Mouse (Mus musculus): Measurements from ENCODE around the gene 4930595D18Rik. TPM values are rescaled to one million over a fixed set of nuclear protein-coding genes. Genes with fewer than 3 reads are reported as not detected.

4930595D18Rik gene
- polyA plus RNA-seq, 1 experiment = not detected

- TF ChIP-seq CTCF (IDR thresholded peaks at IDR 0.05; ENCODE audit: control insufficient read depth, insufficient read depth, low read length) (no peak), POLR2A (IDR thresholded peaks at IDR 0.05; ENCODE audit: borderline replicate concordance, control insufficient read depth, low read depth, low read length) (no peak)
- H3K4me3 ChIP-seq (replicated peaks; ENCODE audit: control insufficient read depth, low read depth, low read length) = no peak overlapping the region
- H3K27ac ChIP-seq (ENCODE audit: control insufficient read depth, insufficient read depth, low read depth, low read length, poor library complexity) = no peak overlapping the region
- 62% methylated on average over 3 of the region's 3 CpGs for WGBS
- H3K4me1 ChIP-seq (ENCODE audit: control insufficient read depth, insufficient read depth, low read length) = no peaks in the 10 kb centered on the region
These were observed 23.4 kb upstream of the 4930595D18Rik start for GRCm38 (mm10) chr12:111207641-111208040.

GRCm38 (mm10) chr12:111203945-111204344 lies 19.7 kb upstream of the 4930595D18Rik start:
- H3K4me3 ChIP-seq (replicated peaks; ENCODE audit: control insufficient read depth, low read depth, low read length) = no peak overlapping the region
- 83% methylated on average over 3 of the region's 3 CpGs for WGBS
- no peak for TF ChIP-seq CTCF (IDR thresholded peaks at IDR 0.05; ENCODE audit: control insufficient read depth, insufficient read depth, low read length)
- no peak for TF ChIP-seq POLR2A (IDR thresholded peaks at IDR 0.05; ENCODE audit: borderline replicate concordance, control insufficient read depth, low read depth, low read length)
- H3K27ac ChIP-seq (ENCODE audit: control insufficient read depth, insufficient read depth, low read depth, low read length, poor library complexity) = no peak overlapping the region
- H3K4me1 ChIP-seq (ENCODE audit: control insufficient read depth, insufficient read depth, low read length) = no peaks in the 10 kb centered on the region

DNA sequence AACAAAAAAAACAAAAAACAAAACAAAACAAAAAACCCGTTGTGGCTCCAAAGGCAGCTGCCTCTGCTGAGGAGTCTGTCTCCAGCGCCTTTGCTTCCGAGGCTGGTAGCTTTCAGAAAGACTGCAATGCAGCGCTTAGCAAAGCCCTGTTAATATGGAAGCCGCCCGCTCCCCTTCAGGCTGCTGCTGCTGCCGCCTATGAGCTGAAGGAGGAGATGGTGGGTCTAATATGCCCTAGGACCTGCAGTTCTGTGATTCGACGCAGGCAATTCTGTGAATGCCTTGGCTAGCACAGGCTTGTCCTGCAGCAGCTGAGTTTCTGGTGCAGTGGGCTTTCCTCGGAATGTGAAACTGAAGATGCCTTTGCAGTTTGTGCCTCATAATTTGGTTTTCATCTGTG lies 18.8 kb upstream of the 4930595D18Rik start:
- Histone ChIP-seq H3K4me1 (ENCODE audit: control insufficient read depth, insufficient read depth, low read length) (no peaks in the 10 kb centered on the region), H3K4me3 (replicated peaks; ENCODE audit: control insufficient read depth, low read depth, low read length) (no peak overlapping the region), H3K27ac (ENCODE audit: control insufficient read depth, insufficient read depth, low read depth, low read length, poor library complexity) (no peak overlapping the region)
- WGBS = 88% methylated on average over 10 of the region's 10 CpGs
- TF ChIP-seq POLR2A (IDR thresholded peaks at IDR 0.05; ENCODE audit: borderline replicate concordance, control insufficient read depth, low read depth, low read length) (no peak), CTCF (IDR thresholded peaks at IDR 0.05; ENCODE audit: control insufficient read depth, insufficient read depth, low read length) (no peak)

DNA sequence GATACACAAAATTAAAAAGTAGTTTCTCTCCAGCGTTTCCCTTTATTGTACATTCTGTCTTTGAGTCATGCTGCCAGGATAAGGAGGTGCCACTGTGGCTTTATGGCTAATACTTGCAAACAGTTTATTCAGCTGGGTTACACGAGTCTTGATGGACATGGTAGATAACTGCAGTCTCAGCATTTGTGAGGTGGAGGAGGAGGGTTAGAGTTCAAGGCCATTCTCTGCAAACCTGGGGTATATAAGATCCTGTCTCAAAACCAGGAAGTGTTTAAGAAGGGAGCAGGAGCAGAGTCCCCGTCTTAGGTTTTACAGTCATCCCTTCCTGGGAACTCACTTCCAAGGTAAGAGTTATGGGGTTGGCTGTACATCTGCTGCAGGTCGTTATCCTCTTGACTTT lies 12.3 kb upstream of the 4930595D18Rik start:
- H3K4me3 ChIP-seq (replicated peaks; ENCODE audit: control insufficient read depth, low read depth, low read length) = no peak overlapping the region
- WGBS = 56% methylated on average over 4 of the region's 4 CpGs
- TF ChIP-seq CTCF (IDR thresholded peaks at IDR 0.05; ENCODE audit: control insufficient read depth, insufficient read depth, low read length) (no peak), POLR2A (IDR thresholded peaks at IDR 0.05; ENCODE audit: borderline replicate concordance, control insufficient read depth, low read depth, low read length) (no peak)
- peaks cover 9% of the 10 kb centered on the region for H3K4me1 ChIP-seq (ENCODE audit: control insufficient read depth, insufficient read depth, low read length)
- no peak overlapping the region for H3K27ac ChIP-seq (ENCODE audit: control insufficient read depth, insufficient read depth, low read depth, low read length, poor library complexity)

GRCm38 (mm10) chr12:111193331-111193730 lies 9.0 kb upstream of the 4930595D18Rik start:
- TF ChIP-seq CTCF (IDR thresholded peaks at IDR 0.05; ENCODE audit: control insufficient read depth, insufficient read depth, low read length) (no peak), POLR2A (IDR thresholded peaks at IDR 0.05; ENCODE audit: borderline replicate concordance, control insufficient read depth, low read depth, low read length) (no peak)
- H3K4me3 ChIP-seq (replicated peaks; ENCODE audit: control insufficient read depth, low read depth, low read length) = no peak overlapping the region
- H3K27ac ChIP-seq (ENCODE audit: control insufficient read depth, insufficient read depth, low read depth, low read length, poor library complexity) = peak overlapping the region; percentile 92
- 67% methylated on average over 9 of the region's 9 CpGs for WGBS
- H3K4me1 ChIP-seq (ENCODE audit: control insufficient read depth, insufficient read depth, low read length) = peaks cover 9% of the 10 kb centered on the region

GRCm38 (mm10) chr12:111192777-111193176 lies 8.5 kb upstream of the 4930595D18Rik start:
- WGBS = 34% methylated on average over 6 of the region's 6 CpGs
- no peak overlapping the region for H3K4me3 ChIP-seq (replicated peaks; ENCODE audit: control insufficient read depth, low read depth, low read length)
- peaks cover 9% of the 10 kb centered on the region for H3K4me1 ChIP-seq (ENCODE audit: control insufficient read depth, insufficient read depth, low read length)
- peak overlapping the region; percentile 92; the same call in 1 of the 2 replicates for H3K27ac ChIP-seq (ENCODE audit: control insufficient read depth, insufficient read depth, low read depth, low read length, poor library complexity)
- no peak for TF ChIP-seq CTCF (IDR thresholded peaks at IDR 0.05; ENCODE audit: control insufficient read depth, insufficient read depth, low read length)
- no peak for TF ChIP-seq POLR2A (IDR thresholded peaks at IDR 0.05; ENCODE audit: borderline replicate concordance, control insufficient read depth, low read depth, low read length)

GRCm38 (mm10) chr12:111190891-111191290 lies 6.6 kb upstream of the 4930595D18Rik start:
- peak overlapping the region; percentile 0; the same call in 1 of the 2 replicates for H3K27ac ChIP-seq (ENCODE audit: control insufficient read depth, insufficient read depth, low read depth, low read length, poor library complexity)
- TF ChIP-seq POLR2A (IDR thresholded peaks at IDR 0.05; ENCODE audit: borderline replicate concordance, control insufficient read depth, low read depth, low read length) = no peak
- no peak for TF ChIP-seq CTCF (IDR thresholded peaks at IDR 0.05; ENCODE audit: control insufficient read depth, insufficient read depth, low read length)
- peaks cover 8% of the 10 kb centered on the region for H3K4me1 ChIP-seq (ENCODE audit: control insufficient read depth, insufficient read depth, low read length)
- WGBS = 45% methylated on average over 2 of the region's 2 CpGs
- no peak overlapping the region for H3K4me3 ChIP-seq (replicated peaks; ENCODE audit: control insufficient read depth, low read depth, low read length)

- no peak for TF ChIP-seq CTCF (IDR thresholded peaks at IDR 0.05; ENCODE audit: control insufficient read depth, insufficient read depth, low read length)
- TF ChIP-seq POLR2A (IDR thresholded peaks at IDR 0.05; ENCODE audit: borderline replicate concordance, control insufficient read depth, low read depth, low read length) = no peak
- Histone ChIP-seq H3K4me3 (replicated peaks; ENCODE audit: control insufficient read depth, low read depth, low read length) (no peak overlapping the region), H3K4me1 (ENCODE audit: control insufficient read depth, insufficient read depth, low read length) (peaks cover 8% of the 10 kb centered on the region), H3K27ac (ENCODE audit: control insufficient read depth, insufficient read depth, low read depth, low read length, poor library complexity) (no peak overlapping the region; the same call in 1 of the 2 replicates)
- 43% methylated on average over 5 of the region's 5 CpGs for WGBS
These were observed 6.1 kb upstream of the 4930595D18Rik start for GRCm38 (mm10) chr12:111190355-111190754.

DNA sequence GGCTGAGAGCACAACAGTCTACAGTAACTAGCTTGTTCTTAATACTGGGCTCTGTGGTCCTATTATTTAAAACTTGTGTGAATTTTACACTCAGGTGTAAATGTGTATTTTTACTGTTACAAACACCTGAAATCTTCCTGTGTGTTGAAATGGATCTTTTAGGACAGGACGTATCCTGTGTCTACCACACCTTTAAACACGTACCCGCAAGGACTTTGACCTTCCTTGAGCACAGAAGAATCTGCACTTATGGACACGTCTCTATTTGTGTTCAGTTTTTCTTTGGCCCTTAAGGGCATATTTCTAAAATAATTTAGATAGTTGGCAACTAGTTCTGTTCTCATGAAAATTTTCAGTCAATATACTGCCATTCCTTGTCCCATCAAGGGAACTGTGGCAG lies 4.0 kb upstream of the 4930595D18Rik start:
- WGBS = 72% methylated on average over 4 of the region's 4 CpGs
- H3K4me3 ChIP-seq (replicated peaks; ENCODE audit: control insufficient read depth, low read depth, low read length) = no peak overlapping the region
- H3K27ac ChIP-seq (ENCODE audit: control insufficient read depth, insufficient read depth, low read depth, low read length, poor library complexity) = no peak overlapping the region
- H3K4me1 ChIP-seq (ENCODE audit: control insufficient read depth, insufficient read depth, low read length) = peaks cover 4% of the 10 kb centered on the region
- TF ChIP-seq POLR2A (IDR thresholded peaks at IDR 0.05; ENCODE audit: borderline replicate concordance, control insufficient read depth, low read depth, low read length) (no peak), CTCF (IDR thresholded peaks at IDR 0.05; ENCODE audit: control insufficient read depth, insufficient read depth, low read length) (no peak)

Data from bone marrow, adult 2 months (tissue).